Mouse (Mus musculus) kidney, postnatal 25 days (tissue): ENCODE data around the gene Btbd9.

Source experiments
- DNase-seq, 2 experiments: peaks; one replicate each; pipeline ENCODE4 v3.0.0; 2021; ENCODE audit warnings: mixed read lengths in 2 of 2

Btbd9 gene

GRCm38 (mm10) chr17:30388391-30388790 lies 187.9 kb downstream of the Btbd9 start:
- no peak for DNase-seq

GRCm38 (mm10) chr17:30386241-30386640 lies 190.0 kb downstream of the Btbd9 start:
- no peak for DNase-seq

- DNase-seq: no peak
Measured at GRCm38 (mm10) chr17:30383649-30384048, 192.6 kb downstream of the Btbd9 start.

- no peak for DNase-seq
Measured at GRCm38 (mm10) chr17:30378221-30379010, 197.9 kb downstream of the Btbd9 start.

- no peak for DNase-seq
Measured at GRCm38 (mm10) chr17:30377754-30378153, 198.5 kb downstream of the Btbd9 start.

GRCm38 (mm10) chr17:30375107-30375506 lies 201.2 kb downstream of the Btbd9 start:
- no peak for DNase-seq

GRCm38 (mm10) chr17:30368559-30368958 lies 207.7 kb downstream of the Btbd9 start:
- no peak for DNase-seq

- no peak for DNase-seq
Measured at GRCm38 (mm10) chr17:30364701-30365100, 211.6 kb downstream of the Btbd9 start.

- DNase-seq: no peak
Measured at GRCm38 (mm10) chr17:30363365-30363764, 212.9 kb downstream of the Btbd9 start.

GRCm38 (mm10) chr17:30360654-30361053 lies 215.6 kb downstream of the Btbd9 start:
- DNase-seq: no peak

GRCm38 (mm10) chr17:30359392-30359791 lies 216.9 kb downstream of the Btbd9 start:
- no peak for DNase-seq

GRCm38 (mm10) chr17:30355431-30355830 lies 220.9 kb downstream of the Btbd9 start:
- no peak for DNase-seq

GRCm38 (mm10) chr17:30354381-30354780 lies 221.9 kb downstream of the Btbd9 start:
- peak in 1 of 2 experiments; percentile 23 for DNase-seq

GRCm38 (mm10) chr17:30348031-30348430 lies 228.3 kb downstream of the Btbd9 start:
- no peak for DNase-seq

- DNase-seq: no peak
Measured at GRCm38 (mm10) chr17:30347101-30347613, 229.1 kb downstream of the Btbd9 start.

- no peak for DNase-seq
Measured at GRCm38 (mm10) chr17:30345008-30345407, 231.3 kb downstream of the Btbd9 start.

- no peak for DNase-seq
Measured at GRCm38 (mm10) chr17:30343701-30344473, 232.4 kb downstream of the Btbd9 start.

GRCm38 (mm10) chr17:30341556-30341955 lies 234.7 kb downstream of the Btbd9 start:
- DNase-seq: no peak

GRCm38 (mm10) chr17:30340495-30341126 lies 235.7 kb downstream of the Btbd9 start:
- no peak for DNase-seq

- DNase-seq: peak in 1 of 2 experiments; percentile 52
Measured at GRCm38 (mm10) chr17:30339317-30339716, 237.0 kb downstream of the Btbd9 start.

GRCm38 (mm10) chr17:30336816-30337215 lies 239.5 kb downstream of the Btbd9 start:
- DNase-seq: no peak

- DNase-seq: no peak
Measured at GRCm38 (mm10) chr17:30336280-30336679, 240.0 kb downstream of the Btbd9 start.

GRCm38 (mm10) chr17:30335746-30336145 lies 240.5 kb downstream of the Btbd9 start:
- DNase-seq: no peak
